Mouse (Mus musculus) CD8-positive naive resting alpha-beta T cell, adult 2 months (primary cell): ENCODE measurements around the gene Actn2.

Experiments used
- DNase-seq, 2 experiments: peaks; one replicate each; pipeline ENCODE4 v3.0.0; 2022; ENCODE audit warnings: low read depth in 2 of 2, low spot score in 2 of 2

Gene Actn2

DNA sequence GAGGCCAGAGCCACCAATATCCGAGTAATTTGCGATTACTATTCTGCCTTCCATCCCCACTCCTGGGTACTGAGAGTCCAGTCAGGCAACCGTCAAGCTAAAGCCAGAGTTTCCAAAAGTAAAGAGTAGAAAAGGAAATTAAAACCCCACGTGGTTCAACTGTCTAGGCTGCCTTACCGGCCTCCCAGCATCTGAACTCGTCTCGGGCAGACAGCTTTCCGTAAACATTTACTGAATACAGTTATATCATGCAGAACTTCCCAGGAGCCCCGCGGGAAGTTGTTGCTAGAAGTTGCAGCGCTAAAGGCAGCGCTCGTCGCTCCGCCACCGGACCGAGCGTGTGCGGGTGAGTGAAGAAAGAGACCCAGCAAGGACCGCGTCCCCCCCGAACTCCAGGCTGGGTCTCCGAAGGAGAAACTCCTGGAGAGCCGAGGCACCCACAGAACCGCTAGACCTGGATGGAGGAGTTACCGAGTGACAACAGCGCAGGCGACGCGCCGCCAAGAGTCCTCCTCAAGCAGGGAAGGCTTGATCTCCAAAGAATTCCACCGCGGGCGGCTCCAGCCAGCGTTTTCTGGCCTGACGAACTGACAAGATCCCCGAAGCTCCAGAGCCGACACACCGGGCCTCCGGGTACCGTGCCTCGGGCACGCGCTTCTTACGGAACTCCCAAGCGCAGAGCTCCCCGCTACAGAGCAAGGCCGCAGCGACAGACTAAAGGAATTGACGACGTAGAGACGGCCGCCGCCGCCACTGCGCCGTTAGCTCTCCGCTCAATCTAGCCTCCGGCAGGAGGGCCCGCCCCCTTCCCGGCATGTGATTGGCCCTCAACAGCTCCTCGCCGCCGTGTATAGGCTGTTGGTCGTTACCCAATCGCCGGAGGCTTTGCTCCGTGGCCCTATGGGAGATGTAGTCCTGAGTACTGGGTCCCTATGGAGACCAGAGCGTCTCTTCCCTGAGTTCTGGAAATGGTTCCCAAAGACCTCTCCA is 82.9 kb downstream of the Actn2 start, which contains the start of gene Mtr:
Mtr (minus strand) TSS at position 723 of the 990 bp plus-strand sequence.
- peak; percentile 74 to 80 for DNase-seq

- DNase-seq = no peak
Measured at GRCm38 (mm10) chr13:12256871-12257390, 83.6 kb downstream of the Actn2 start.

DNA sequence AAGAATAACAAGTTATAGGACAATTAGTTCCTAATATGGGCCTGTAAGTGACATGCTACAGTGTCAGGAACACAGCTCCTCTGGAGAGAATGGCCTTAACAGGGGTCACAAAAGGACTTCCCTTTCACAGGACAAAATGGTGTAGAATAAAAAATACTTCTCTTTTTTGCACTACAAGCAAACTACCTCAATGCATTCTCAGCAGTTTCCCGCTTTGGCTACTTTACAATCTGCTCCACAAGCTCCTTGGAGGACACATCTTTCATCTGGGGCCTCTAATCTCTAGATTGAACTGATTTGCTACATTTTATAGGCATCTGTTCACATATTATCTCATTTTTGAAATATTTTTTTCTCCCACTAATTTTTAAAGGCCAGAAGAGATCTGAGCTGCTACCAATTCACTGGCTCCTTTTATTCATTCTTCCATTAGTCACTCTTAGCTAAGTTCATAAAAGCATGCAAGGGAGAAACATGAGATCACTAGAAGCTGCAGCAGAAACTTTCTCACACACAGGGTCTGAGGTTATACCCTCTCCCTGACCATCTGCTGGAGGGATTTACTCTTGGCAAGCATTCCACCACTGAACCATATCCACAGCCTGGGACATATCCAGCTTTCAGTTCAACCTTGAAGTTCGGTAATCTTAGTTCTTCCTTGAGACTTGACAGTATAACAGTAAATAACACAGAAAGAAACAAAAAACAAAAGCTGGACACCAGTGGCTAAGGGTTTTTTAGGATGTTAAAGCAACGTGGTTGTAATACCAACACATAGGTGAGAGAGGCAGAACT is 84.5 kb downstream of the Actn2 start:
- no peak for DNase-seq

DNA sequence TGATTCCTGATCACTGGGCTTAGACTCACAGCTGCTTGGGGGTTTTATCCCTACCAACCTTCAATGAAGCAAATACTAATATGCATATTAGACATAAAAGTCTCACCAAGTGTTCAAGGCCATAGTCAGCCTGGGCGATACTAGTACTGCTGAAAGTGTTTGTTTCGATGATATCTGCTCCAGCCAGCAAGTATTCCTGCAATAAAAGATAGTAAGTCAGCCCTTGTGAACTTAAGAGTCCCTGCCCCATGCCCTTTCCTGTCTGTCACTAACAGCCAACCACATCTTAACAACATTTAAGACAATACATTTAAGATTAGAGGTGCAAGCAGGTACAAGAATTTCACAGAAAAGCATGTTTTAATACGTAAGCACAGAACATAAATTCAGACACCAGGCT is 90.1 kb downstream of the Actn2 start:
- DNase-seq = no peak

DNA sequence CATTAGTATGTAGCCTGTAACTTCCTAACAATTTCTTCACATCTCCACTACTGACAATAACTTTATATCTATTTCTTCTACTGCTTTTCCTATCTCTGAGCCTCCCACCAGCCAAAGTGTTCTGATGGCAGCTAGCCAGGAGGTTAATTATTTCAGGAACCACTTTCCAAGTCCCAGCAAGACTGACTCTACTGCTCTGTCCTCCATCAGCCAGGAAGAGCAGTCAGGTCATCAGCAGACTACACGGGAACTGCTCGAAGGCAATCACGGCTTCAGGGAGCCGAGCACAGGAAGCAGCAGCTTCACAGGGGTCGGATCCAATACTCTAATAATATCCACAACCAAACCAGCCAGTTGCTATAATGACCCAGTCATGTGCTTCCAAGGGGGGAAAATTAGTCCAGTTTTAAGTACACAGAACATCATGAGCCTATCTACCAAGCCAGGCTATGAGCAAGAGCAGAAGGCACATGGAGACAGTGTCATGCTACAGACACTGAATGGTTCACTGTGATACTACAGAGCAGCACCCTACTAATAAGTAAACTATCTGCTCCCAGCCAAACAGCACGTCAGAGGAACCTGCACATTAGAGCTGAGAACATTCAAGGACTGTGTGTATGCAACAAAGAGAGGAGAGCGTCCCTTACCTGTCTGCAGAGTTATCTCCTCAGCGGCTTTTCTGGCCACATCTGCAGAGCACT is 91.2 kb downstream of the Actn2 start:
- DNase-seq = no peak

- no peak for DNase-seq
Measured at GRCm38 (mm10) chr13:12245938-12246337, 94.6 kb downstream of the Actn2 start.

DNA sequence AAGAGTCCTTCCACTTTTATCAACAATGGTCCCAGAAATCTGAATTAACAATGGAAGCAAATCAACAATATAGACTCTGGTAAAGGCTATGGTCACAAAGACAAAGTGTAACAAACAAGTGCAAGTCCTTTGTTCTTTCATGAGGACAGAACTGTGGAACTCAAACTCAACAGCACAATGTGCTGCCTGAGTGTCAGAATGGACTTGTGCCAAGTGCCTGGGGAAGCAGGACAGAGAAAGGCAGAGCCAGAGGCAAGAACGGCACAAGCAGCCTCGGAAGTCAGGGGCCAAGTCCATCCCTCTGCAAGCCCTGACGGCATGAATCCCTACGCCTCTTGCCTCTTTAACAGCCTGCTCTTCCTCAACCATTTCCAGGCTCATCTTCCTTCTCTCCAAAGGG is 96.6 kb downstream of the Actn2 start:
- DNase-seq = no peak

GRCm38 (mm10) chr13:12232141-12232540 is 108.4 kb downstream of the Actn2 start:
- DNase-seq = no peak

- no peak for DNase-seq
Measured at GRCm38 (mm10) chr13:12228248-12228647, 112.3 kb downstream of the Actn2 start.

- no peak for DNase-seq
Measured at GRCm38 (mm10) chr13:12227606-12228005, 113.0 kb downstream of the Actn2 start.
